Mouse (Mus musculus) embryonic facial prominence, embryonic 10.5 days (tissue): ENCODE results near the gene Mypop. TPM values are rescaled to one million over a fixed set of nuclear protein-coding genes. Genes with fewer than 3 reads are reported as not detected.
A peak's percentile ranks its signal among the peaks of the same experiment; 100 is the strongest.

Experiments used
- DNase-seq: peaks from one replicate; pipeline ENCODE4 v3.0.0-alpha.2; 2017; ENCODE audit warnings: low spot score
- H3K27ac ChIP-seq: fragments of 300-500 bp; sonication (generic); replicated peaks from 2 replicates; pipeline ENCODE4 v1.5.1; 2016; ENCODE audit warnings: mild to moderate bottlenecking
- H3K27me3 ChIP-seq: fragments of 300-500 bp; sonication (generic); replicated peaks from 2 replicates; pipeline ENCODE4 v1.6.1; 2016; ENCODE audit warnings: low read depth, mild to moderate bottlenecking; ENCODE audit not compliant: poor library complexity, severe bottlenecking
- H3K36me3 ChIP-seq: fragments of 300-500 bp; sonication (generic); replicated peaks from 2 replicates; pipeline ENCODE4 v1.6.1; 2016; ENCODE audit warnings: mild to moderate bottlenecking, moderate library complexity
- H3K4me1 ChIP-seq: fragments of 300-500 bp; sonication (generic); 2 replicates; pipeline ENCODE4 v1.6.1; 2016
- H3K4me3 ChIP-seq: fragments of 300-500 bp; sonication (generic); 2 replicates; pipeline ENCODE4 v1.5.1; 2016; ENCODE audit warnings: mild to moderate bottlenecking, moderate library complexity
- H3K9me3 ChIP-seq: fragments of 300-500 bp; sonication (generic); 2 replicates; pipeline ENCODE4 v1.6.1; 2016; ENCODE audit warnings: mild to moderate bottlenecking
- WGBS: fragments of 180-500 bp; shearing (Covaris S2); methylation state at CpG from one replicate; pipeline ENCODE4 v1.1.7; 2016; 5-methylcytosine and 5-hydroxymethylcytosine counted together
- polyA plus RNA-seq: library from polyadenylated mRNA; unstranded; fragments of >200 nt; fragmentation: Nextera tagmentation; extraction: Ambion mirVana; gene quantifications from 2 replicates; pipeline ENCODE4 v1.2.1, GENCODE M21; 2016

Mypop gene
- polyA plus RNA-seq, 1 experiment from 2014 or later: 4.1 TPM

GRCm38 (mm10) chr7:18993036-18993435 lies 2.0 kb downstream of the Mypop start:
- H3K9me3 ChIP-seq: no peaks in the 10 kb centered on the region
- WGBS: 86% methylated on average over 5 of the region's 5 CpGs
- peaks cover 49% of the 10 kb centered on the region for H3K27me3 ChIP-seq
- no peak overlapping the region; the same call in 1 of the 2 replicates for H3K4me3 ChIP-seq
- H3K27ac ChIP-seq: no peak overlapping the region
- peaks cover 37% of the 10 kb centered on the region for H3K36me3 ChIP-seq
- DNase-seq: no peak
- peaks cover 23% of the 10 kb centered on the region for H3K4me1 ChIP-seq

- peaks cover 33% of the 10 kb centered on the region for H3K36me3 ChIP-seq
- WGBS: 41% methylated on average over 9 of the region's 9 CpGs
- no peaks in the 10 kb centered on the region for H3K9me3 ChIP-seq
- no peak for DNase-seq
- H3K27me3 ChIP-seq: peaks cover 10% of the 10 kb centered on the region
- no peak overlapping the region for H3K4me3 ChIP-seq
- H3K27ac ChIP-seq: no peak overlapping the region
- H3K4me1 ChIP-seq: peaks cover 28% of the 10 kb centered on the region
Observed at GRCm38 (mm10) chr7:18998835-18999234, 7.8 kb downstream of the Mypop start.

GRCm38 (mm10) chr7:19000421-19000820 lies 9.4 kb downstream of the Mypop start:
- peak overlapping the region; percentile 83 for H3K27ac ChIP-seq
- 47% methylated on average over 10 of the region's 10 CpGs for WGBS
- H3K9me3 ChIP-seq: no peaks in the 10 kb centered on the region

GRCm38 (mm10) chr7:19001066-19001806 lies 10.2 kb downstream of the Mypop start:
- Histone ChIP-seq H3K27ac (peak overlapping the region; percentile 83), H3K4me1 (peaks cover 47% of the 10 kb centered on the region)

More at GRCm38 (mm10) chr7:19000421-19000820, 9.4 kb downstream of the Mypop start:
- peaks cover 32% of the 10 kb centered on the region for H3K36me3 ChIP-seq
- peaks cover 39% of the 10 kb centered on the region for H3K4me1 ChIP-seq
- H3K27me3 ChIP-seq: no peaks in the 10 kb centered on the region
- H3K4me3 ChIP-seq: peak overlapping the region; percentile 57
- no peak for DNase-seq

GRCm38 (mm10) chr7:19001807-19002085 lies 10.7 kb downstream of the Mypop start:
- peaks cover 51% of the 10 kb centered on the region for H3K4me1 ChIP-seq
- DNase-seq: no peak
- H3K27ac ChIP-seq: peak overlapping the region; percentile 83; the same call in 1 of the 2 replicates
- H3K36me3 ChIP-seq: peaks cover 31% of the 10 kb centered on the region
- no peaks in the 10 kb centered on the region for H3K9me3 ChIP-seq
- no peaks in the 10 kb centered on the region for H3K27me3 ChIP-seq
- peak overlapping the region; percentile 57; the same call in 1 of the 2 replicates for H3K4me3 ChIP-seq
- 83% methylated on average over 3 of the region's 3 CpGs for WGBS

More at GRCm38 (mm10) chr7:19001066-19001806, 10.2 kb downstream of the Mypop start:
- WGBS: 28% methylated on average over 18 of the region's 18 CpGs
- Histone ChIP-seq H3K9me3 (no peaks in the 10 kb centered on the region), H3K4me3 (peak overlapping the region; percentile 57), H3K36me3 (peaks cover 32% of the 10 kb centered on the region), H3K27me3 (no peaks in the 10 kb centered on the region)
- peak; percentile 73 for DNase-seq

GRCm38 (mm10) chr7:19002115-19002514 lies 11.1 kb downstream of the Mypop start:
- H3K27ac ChIP-seq: peak overlapping the region; percentile 89
- peaks cover 33% of the 10 kb centered on the region for H3K36me3 ChIP-seq
- DNase-seq: no peak
- peaks cover 55% of the 10 kb centered on the region for H3K4me1 ChIP-seq
- WGBS: 51% methylated on average over 4 of the region's 4 CpGs
- H3K4me3 ChIP-seq: peak overlapping the region; percentile 54
- no peaks in the 10 kb centered on the region for H3K9me3 ChIP-seq
- no peaks in the 10 kb centered on the region for H3K27me3 ChIP-seq

GRCm38 (mm10) chr7:19002848-19003498 lies 11.9 kb downstream of the Mypop start:
- peak overlapping the region; percentile 89 for H3K27ac ChIP-seq
- H3K27me3 ChIP-seq: no peaks in the 10 kb centered on the region
- DNase-seq: peak; percentile 79
- H3K4me3 ChIP-seq: peak overlapping the region; percentile 54
- no peaks in the 10 kb centered on the region for H3K9me3 ChIP-seq
- peaks cover 33% of the 10 kb centered on the region for H3K36me3 ChIP-seq
- WGBS: 1% methylated on average over 17 of the region's 17 CpGs
- peaks cover 60% of the 10 kb centered on the region for H3K4me1 ChIP-seq

GRCm38 (mm10) chr7:19003902-19004630 lies 13.0 kb downstream of the Mypop start, which contains the start of gene Irf2bp1:
Irf2bp1 (plus strand) TSS chr7:19004044.
- peak within 1 kb of the TSS; percentile 93 for H3K27ac ChIP-seq
- peak; percentile 93 for DNase-seq
- H3K4me3 ChIP-seq: peak within 1 kb of the TSS; percentile 72
- H3K27me3 ChIP-seq: no peaks in the 10 kb centered on the region
- H3K9me3 ChIP-seq: no peaks in the 10 kb centered on the region
- peaks cover 33% of the 10 kb centered on the region for H3K36me3 ChIP-seq
- WGBS: under 1% methylated on average over 90 of the region's 90 CpGs
- H3K4me1 ChIP-seq: peaks cover 57% of the 10 kb centered on the region

GRCm38 (mm10) chr7:19004631-19005079 lies 13.6 kb downstream of the Mypop start:
- Histone ChIP-seq H3K27me3 (no peaks in the 10 kb centered on the region), H3K36me3 (peaks cover 33% of the 10 kb centered on the region), H3K4me3 (peak overlapping the region; percentile 72), H3K4me1 (peaks cover 57% of the 10 kb centered on the region), H3K27ac (peak overlapping the region; percentile 93), H3K9me3 (no peaks in the 10 kb centered on the region)
- WGBS: 8% methylated on average over 34 of the region's 34 CpGs
- peak; percentile 49 for DNase-seq

GRCm38 (mm10) chr7:19005417-19006121 lies 14.5 kb downstream of the Mypop start:
- no peaks in the 10 kb centered on the region for H3K9me3 ChIP-seq
- peak overlapping the region; percentile 72 for H3K4me3 ChIP-seq
- peaks cover 33% of the 10 kb centered on the region for H3K36me3 ChIP-seq
- H3K4me1 ChIP-seq: peaks cover 56% of the 10 kb centered on the region
- H3K27ac ChIP-seq: 0 out of 2 replicates have a peak overlapping the region, but pooled peaks have one; percentile 7
- H3K27me3 ChIP-seq: no peaks in the 10 kb centered on the region
- WGBS: 82% methylated on average over 34 of the region's 34 CpGs
- no peak for DNase-seq

GRCm38 (mm10) chr7:19006476-19006875 lies 15.4 kb downstream of the Mypop start:
- 11% methylated on average over 12 of the region's 12 CpGs for WGBS
- H3K4me1 ChIP-seq: peaks cover 48% of the 10 kb centered on the region
- no peaks in the 10 kb centered on the region for H3K27me3 ChIP-seq
- H3K36me3 ChIP-seq: peaks cover 33% of the 10 kb centered on the region
- peak; percentile 85 for DNase-seq
- no peak overlapping the region for H3K27ac ChIP-seq
- H3K4me3 ChIP-seq: peak overlapping the region; percentile 72
- no peaks in the 10 kb centered on the region for H3K9me3 ChIP-seq
